Mouse (Mus musculus) layer of hippocampus, adult 11-12 months (tissue): ENCODE measurements at regions not wholly inside any gene's neighbourhood (a gene's known extent, or its start where the extent isn't known, plus 50 kb on each side); places are given as distances from the start of the nearest gene placed in this dataset.
"Not testable (repeated sequence)": the region's sequence is repeated elsewhere in the genome, so short reads cannot be mapped to it uniquely, and the experiment has no call there.

ENCODE experiments used
- DNase-seq: peaks from one replicate; pipeline ENCODE4 v3.0.0; 2022; ENCODE audit warnings: low spot score

DNA sequence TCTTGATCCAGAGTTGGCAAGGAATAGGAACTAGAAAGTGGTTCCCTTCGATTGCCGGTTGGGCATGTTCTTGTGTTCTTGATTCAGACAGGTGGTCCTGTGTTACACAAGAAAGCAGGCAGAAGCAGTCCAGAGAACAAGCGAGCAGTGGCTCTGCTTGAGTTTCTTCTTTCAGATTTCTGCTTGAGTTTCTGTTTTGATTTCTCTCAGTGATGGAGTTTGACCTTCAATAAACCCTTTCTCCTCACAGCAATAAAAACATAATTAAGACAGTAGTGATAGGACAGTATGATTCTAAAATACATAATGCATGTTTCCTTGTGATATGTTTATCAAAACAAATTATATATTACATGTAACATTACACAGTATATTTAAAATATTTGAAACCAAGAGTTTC lies 59.1 kb downstream of the Klf6 start:
- DNase-seq, result no peak

DNA sequence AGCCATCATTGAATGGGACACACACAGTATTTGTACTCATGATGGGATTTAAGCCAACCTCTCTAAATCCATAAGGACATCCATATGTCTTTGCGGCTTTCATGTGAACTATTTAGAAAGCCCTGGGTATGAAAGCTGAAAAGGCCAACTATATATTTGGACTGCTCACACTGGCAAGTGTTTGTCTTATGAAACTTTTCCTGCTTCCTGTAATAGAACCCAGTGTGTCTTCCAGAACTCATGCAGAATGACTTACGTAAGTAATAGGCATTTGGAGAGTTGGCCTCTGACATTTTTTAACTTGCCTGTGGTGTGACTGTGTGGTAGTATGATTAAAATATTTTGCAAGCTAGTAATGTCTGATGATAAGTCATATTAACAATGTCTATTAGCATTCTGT lies 70.2 kb downstream of the Klf6 start:
- DNase-seq, result no peak

DNA sequence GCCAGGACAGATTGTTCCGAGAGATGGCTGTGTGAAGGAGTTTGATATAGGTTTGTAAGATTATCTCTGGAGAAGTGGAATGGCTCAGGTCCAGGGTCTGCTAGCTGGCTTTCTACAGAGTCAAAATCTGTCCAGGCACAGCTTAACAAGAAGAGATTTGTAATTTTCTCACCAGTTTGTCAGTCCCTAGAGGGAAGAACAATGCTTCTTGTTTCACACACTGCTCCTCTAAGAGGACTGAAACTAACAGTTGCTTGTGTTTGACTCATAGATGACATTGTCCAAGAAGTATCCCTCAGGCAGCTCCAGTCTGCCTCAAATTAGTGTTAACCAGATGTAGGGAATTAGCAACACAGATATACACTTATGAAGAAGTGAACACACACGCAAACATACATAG lies 76.2 kb downstream of the Klf6 start:
- DNase-seq, result no peak

DNA sequence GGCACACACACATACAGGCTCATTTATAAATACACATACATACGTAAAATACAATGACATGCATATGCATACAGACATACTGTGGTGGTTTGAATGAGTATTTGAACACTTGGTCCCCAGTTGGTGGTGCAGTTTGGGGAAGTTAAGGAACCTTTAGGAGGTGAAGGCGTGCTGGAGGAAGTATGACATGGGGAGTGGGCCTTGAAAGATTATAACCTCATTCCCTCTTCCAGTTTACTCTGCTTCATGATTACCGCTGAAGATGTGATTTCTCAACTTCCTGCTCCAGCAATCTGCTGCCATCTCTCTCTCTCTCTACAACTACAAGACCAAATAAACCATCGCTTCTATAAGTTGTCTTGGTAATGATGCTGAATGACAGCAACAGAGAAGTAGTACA lies 76.7 kb downstream of the Klf6 start:
- no peak for DNase-seq

DNA sequence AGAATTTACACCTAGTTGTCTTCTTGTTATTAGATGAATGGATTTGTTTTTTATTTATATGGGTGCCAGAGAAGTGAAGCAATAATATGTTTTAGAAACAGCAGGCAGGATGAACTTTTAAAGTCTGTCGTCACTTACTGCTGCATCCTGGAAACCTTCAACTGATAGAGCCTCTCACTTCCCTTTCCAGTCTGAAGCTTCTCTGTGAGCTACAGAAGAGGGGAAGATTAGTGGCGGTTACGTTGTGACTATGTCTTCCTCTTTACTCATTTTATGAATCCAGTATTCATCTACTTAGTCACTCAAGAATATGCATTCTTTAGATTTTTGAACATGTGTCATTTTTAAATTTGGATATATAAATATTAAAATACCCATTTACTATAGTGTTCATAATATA lies 78.1 kb downstream of the Klf6 start:
- DNase-seq, result no peak

DNA sequence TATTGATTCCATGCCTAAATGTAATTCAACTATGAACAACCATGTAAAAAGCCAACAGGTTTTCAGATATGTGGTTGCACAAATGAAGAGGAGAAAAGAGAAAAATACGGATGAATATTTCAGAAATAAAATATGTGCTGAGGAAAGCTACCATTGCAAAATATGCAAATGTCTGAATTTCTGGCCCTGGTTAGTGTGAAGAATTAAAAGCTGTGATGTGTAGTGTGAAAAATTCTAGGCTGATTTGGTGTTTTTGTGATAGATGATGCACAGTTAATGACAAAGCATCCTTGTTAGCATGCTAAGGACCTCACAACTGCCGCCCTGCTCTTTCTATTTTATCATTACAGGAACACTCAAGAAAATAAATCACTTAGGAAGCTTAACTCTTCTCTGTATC lies 91.6 kb downstream of the Klf6 start:
- no peak for DNase-seq

DNA sequence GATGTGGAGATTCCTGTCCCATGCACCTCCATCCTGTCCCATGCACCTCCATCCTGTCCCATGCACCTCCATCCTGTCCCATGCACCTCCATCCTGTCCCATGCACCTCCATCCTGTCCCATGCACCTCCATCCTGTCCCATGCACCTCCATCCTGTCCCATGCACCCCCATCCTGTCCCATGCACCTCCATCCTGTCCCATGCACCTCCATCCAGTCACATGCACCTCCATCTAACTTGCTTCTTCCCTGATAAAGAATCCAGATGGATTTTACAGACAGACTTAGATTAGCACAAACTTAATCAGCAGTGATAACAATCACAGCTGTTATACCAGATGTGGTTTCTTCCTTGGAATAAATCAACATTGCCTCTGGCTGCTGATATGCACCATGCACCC lies 93.8 kb downstream of the Klf6 start:
- not testable (repeated sequence) for DNase-seq

DNA sequence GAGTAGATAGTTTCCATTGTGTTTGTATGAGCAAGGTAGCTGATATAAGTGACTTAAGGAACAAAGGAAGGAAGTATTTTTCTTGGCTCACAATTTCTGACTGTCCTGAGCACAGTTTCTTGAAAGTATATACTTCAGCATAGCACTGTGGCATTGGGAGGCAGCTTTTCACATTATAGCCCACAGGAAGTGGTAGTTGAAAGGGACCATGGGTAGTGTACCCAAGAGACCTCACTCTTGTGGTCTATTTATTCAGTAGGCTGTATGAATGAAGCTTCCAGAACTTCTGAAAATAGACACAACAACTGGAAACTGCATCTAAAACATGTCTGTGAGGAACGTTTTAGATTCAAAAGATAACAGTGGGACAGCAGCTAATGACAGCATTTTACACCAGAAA lies 94.9 kb downstream of the Klf6 start:
- DNase-seq, result no peak

DNA sequence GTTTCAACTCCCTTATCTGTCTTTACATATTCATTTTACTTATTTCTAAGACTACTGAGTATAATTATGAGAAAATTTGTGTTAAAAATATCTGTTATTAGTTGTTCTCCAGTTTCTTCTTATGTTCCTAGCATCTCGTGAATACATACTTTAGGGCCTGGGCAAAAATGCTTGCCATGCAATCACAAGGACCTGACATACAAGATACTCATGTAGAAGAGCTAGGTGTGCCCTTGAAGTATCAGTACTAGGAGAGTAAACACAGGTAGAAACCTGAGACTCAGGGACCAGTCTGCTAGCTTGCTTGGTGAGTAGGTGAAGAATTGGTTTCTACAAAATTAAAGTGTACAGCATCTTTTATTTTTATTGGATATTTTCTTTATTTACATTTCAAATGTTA lies 101.7 kb downstream of the Klf6 start:
- no peak for DNase-seq

DNA sequence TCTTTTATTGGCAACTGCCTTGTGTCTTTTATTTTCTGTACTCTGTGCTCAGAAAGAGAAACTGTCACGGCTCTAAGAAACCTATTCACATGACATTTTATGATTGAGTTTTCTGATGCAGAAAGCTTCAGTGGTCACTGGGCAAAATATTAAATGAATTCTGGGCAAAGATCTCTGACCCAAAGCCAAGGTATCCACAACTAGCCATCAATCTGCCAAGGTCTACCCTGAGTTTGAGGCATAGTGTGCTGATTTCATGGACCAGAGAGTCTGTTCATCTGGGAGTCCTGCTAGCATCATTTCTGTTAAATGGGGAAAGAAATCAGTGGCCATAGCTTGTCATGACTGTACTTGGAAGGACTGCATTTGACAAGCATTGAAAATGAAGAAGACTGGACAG lies 103.3 kb downstream of the Klf6 start:
- DNase-seq, result no peak

DNA sequence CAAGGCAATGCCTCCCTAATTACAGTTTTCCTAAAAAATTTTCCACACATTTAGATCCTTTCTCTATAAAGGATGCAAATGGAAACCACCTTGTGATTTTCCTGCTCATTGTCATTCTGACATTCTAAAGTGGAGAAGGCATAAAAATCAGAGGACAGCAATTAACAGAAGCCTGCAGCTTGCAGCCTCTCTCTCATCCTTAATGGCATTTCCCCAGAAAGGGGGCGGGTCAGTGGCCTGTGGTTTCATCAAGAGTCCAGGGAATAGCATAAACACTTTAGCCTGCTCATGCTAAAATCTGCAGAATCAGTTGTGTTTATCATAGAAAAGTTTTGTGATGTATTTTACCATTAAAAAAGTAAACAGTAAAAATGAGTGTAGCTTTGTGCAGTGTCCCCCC lies 117.3 kb downstream of the Klf6 start:
- no peak for DNase-seq

DNA sequence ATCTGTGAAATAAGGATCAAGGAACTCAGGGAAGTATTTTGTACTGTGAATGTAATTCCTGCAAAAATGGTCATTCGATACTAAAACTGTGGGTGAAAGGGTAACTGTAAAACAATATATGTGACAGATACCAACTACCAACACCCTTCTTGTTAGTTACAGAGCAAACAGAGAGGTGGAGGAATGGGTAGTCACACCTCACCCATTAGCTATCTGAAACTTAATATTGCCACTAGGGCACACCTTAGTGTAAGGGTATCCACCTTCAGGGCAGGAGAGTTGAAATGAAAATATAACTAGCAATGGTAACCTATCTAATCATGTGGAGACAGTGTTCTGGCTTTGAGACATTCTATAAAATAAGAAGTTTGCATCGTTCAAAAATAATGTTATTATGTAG lies 126.2 kb downstream of the Klf6 start:
- DNase-seq, result no peak

DNA sequence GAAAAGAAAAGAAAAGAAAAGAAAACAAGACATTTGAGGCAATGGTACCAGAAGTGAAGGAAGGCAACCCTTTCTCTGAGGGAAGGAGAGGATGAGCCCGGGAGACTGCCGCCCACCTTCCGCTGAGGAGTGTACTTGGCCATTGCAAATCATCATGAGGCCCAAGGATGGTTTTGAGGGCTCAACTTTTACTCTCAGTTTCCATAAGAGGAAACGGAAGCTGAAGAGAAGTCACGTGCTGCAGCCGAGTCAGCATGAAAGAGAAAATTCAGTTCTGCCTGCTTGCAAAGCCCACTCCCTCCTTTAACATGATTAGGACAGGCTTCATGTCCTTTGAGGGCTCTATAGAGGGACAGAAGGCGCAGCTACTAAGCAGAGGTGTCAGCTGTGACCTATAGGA lies 127.1 kb downstream of the Klf6 start:
- DNase-seq, result no peak

DNA sequence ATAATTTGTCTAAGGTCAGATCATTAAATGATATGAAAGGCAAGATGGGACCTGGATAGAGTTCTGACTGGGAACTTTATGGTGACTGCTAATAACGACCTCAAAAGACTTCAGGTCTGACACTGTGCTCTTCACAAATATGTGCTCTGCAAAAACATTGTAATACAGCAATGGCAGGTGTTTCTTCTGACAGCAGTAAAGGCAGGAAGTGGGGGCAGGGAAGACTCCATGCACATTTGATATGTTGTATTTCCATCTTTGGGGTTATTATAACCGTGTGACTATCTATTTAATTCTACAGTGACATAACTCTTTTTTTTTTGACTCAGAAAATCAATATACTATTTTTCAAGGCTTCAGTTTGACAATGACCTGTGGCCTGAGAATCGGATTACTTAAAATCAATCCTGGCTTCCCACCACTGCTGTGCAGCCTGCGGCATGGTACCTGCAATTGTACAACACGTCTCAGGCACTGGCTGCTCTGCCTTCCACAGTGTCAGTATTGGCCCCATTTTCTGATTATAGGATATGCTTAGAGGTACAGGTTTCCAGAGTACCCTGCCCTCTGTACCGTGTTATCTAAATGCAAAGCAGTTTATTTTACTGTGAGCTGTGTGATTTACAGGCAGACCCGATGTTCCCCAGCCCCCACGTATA lies 139.4 kb downstream of the Klf6 start:
- DNase-seq, result no peak

DNA sequence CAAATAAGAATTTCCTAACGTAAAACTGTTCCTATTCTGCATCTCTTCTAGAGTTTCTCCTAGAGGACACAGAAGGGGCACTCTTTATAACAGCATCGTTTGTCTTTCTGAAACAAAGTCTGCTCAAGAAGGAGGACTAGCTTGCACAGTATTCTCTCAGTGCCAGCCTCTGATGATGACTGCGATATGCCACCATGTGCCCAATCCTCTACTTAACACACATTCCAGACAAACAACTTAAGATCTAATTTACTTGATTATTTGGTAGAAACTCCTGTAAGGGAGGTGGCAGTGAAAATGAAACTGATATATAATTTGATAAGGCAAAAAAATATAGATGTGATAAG lies 139.9 kb downstream of the Klf6 start:
- DNase-seq, result no peak

DNA sequence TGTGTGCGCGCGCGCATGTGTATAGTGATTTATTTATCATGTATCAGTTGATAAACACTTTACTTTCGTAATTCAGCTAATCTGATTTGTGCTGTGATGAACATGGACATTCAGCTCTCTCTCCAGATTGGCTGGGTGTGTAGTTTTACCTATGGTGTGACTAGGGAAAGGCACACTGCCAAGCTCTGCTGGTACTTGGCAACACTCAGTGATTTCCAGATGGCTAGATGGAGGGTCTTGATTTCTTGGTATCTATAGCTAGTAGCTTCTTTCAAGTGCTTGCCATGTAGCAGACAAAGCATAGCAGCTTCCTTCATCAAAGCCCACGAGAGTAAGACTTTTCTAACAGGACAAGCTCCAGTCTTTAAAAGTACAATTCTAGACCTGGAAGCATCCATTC lies 144.6 kb downstream of the Klf6 start:
- DNase-seq, result no peak

DNA sequence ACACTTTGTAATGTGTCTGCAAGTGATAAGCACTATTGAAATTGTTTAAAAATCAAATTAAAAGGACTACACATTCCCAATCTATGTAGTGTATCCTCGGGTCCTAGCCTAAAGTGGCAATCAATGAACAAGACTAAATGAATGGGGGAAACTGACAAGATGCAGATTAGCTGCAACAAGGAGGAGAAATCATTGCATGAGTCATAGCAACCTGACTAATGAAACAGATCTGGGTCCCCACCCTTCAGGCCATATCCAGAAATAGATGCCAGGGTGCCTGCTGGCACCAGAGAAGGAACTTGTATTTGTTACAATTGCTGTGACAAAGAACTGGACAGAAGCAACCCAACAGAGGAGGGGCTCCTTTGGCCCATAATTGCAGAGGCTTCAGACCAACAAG lies 148.4 kb downstream of the Klf6 start:
- no peak for DNase-seq

DNA sequence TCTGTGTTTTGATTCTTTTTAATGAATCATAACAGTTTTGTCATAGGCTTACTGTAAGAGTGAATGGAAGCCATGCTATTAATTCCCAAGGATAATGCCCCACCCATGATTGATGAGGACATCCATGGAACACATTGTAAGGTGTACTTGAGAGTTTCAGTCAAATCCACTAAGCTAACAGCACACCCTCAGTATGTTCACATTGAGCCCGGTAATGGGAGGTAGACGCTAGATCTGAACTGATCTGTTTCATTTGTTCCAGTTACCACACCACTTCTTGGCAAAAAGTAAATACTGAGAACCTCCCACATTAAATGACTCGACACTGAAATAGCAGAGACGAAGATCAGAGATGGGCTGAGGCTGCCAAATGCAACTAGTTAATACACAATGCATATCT lies 165.9 kb downstream of the Klf6 start:
- no peak for DNase-seq

DNA sequence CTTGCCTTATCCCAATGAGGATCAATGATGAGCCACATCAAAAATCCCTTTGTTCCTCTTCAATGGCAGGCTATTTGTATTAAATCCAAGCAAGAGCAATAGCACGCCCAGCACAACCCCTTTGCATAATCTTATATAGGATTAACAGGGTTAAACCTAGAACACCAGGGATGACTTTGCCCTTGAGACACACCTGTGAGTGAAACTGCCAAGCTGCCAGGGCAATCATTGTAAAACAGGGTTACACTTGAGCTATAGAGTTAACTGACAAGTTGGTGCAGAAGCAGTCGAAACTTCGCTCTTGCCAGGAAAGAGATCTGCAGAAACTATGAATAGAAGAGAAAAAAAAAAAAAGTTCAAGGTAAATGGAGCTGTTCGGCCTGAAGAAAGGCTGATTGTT lies 167.6 kb downstream of the Klf6 start:
- DNase-seq, result no peak

DNA sequence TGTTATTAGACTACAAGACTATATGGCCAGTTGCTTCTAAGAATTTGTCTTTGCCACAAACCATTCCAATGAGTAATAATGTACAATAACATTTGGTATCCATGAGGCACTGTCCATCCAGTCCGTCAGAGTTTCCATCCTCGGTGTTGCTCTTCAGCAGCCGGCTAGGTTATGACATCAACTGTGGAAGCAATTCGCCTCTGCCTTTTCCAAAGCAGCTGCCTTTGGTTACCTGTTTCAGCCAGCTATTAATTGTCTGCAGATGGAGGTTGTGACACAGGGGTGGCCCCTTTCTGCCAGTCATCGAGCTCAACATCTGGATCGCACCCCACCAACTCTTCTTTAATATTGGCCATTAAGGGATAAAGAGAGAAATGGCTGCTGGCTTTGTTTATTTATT lies 168.2 kb downstream of the Klf6 start:
- DNase-seq, result no peak

DNA sequence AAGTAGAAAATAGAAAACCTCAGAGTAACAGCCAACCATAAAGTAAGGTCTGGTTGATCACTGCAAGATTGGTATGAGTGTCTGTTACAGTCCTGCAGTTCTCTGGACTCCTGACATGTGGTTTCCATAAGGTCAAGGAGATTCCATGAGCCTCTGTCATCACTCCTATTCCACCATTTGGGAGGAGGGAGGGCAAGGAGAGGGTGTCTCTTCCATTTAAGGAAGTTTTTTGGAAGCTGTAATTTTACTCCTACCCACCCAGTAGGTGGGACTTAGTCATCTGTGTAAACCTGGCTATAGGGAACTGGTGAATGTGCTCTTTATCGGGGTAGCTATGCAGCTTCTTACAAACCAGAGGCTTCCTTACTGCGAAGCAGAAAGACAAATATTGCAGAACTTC lies 168.8 kb downstream of the Klf6 start:
- DNase-seq, result no peak

DNA sequence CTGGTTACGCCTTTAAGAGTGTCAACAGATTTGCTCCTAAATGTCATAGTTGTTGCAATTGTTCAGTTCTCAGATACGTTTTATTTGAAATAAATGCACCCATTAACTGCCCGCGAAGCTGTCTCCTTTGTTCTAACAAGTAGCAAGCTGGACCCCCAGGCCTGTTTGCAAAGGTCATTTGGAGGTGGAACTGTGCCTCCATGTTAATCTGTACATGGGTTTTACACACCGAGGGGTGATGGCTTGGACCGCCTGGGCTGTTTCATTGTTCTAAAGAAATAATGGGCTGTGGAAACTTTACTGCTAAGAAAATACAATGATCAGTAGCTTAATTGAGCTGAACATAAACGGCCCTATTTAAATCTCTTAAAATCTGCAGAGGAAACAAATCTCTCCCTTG lies 178.8 kb downstream of the Klf6 start:
- DNase-seq, result no peak

DNA sequence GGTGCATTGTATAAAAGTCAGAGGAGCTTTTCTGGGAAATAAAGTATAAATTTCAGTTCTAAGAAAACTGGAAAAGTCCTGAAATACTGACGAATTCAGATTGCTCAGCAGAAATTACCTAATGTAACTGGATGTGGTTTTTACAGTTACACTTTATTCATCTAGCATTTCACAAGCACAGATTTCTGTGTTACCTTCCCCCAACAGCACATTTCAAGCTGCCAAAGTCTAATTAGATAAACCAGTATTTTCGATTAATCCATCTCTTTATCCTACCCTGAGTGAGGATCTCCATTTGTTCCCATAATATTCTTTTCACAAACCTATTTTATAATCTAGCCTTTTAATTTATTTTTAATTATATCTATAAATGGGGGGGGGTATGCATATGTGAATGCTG lies 179.4 kb downstream of the Klf6 start:
- DNase-seq, result no peak

DNA sequence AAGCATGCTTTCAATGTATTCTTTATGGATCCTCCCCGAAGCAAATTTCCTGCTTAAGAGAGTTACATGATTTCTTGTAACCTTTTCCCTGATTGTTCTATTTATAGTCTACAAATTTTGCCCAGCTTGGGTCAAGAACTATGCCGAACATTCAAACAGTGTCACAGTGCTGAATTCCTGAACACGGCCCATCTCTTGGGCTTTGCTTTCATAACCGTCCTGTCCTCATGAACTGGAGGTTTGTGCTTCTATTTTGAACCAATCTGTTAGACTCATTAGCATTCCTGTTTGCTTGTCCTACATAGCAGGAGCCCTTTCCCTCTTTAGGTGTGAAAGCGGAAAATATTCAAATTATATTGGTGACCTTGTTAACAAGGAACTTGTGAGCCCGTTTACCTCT lies 181.2 kb downstream of the Klf6 start:
- DNase-seq, result no peak
